Mouse (Mus musculus): ENCODE data around the gene Eml4.

The Eml4 gene

GRCm38 (mm10) chr17:83379791-83380190 lies 29.1 kb downstream of the Eml4 start:
- DNase-seq (ENCODE audit: low spot score): no peak

GRCm38 (mm10) chr17:83382752-83383151 lies 32.0 kb downstream of the Eml4 start:
- no peak for DNase-seq (ENCODE audit: low spot score)

- DNase-seq (ENCODE audit: low spot score): no peak
Observed at GRCm38 (mm10) chr17:83384981-83385380, 34.2 kb downstream of the Eml4 start.

DNA sequence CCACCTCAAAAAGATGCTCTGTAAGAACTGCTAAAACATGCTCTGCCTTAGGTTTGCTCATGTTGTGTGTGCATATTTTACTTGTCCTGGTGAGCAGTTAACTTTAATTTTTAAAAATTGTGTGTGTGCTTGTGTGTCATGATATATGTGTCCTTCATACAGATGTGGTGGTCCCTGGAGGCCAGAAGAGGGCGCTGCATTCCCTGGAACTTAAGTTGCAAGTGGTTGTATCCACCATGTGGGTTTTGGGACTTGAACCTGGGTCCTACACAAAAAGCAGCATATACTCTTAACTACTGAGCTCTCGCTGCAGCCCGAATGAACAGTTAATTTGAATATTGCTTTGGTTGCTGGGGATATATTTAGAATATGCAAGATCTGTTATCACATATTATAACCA lies 36.4 kb downstream of the Eml4 start:
- DNase-seq (ENCODE audit: low spot score): no peak

- DNase-seq (ENCODE audit: low spot score): no peak
Observed at GRCm38 (mm10) chr17:83394013-83394412, 43.3 kb downstream of the Eml4 start.

DNA sequence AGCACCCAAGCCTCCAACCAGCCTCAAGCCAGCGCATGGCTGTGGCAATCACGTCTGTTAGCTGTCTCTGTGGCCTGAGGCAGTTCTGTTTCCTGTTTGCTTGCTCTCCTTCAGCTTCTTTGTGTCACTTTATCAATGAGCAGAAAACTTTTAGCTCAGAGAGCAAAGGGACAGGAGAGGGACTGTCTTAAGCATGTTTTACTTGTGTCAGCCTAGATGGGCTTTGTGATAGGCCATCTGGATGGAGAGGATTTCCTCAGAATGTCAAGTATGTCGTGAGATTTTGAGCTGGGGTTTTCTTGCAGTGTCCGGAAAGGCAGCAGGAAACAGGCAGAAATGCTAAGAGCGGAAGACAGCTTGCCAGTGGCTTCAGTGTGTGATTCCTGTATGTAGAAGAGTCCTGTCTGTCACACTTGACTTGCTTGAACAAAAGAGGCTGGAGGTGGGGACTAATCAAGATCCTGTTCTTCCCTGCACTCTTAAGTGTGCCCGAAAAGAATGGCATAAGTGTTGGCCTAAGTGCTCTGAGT lies 46.9 kb downstream of the Eml4 start:
- peak; percentile 58 for DNase-seq (ENCODE audit: low spot score)

- no peak for DNase-seq (ENCODE audit: low spot score)
Observed at GRCm38 (mm10) chr17:83398756-83399155, 48.0 kb downstream of the Eml4 start.

GRCm38 (mm10) chr17:83430607-83431006 lies 79.9 kb downstream of the Eml4 start:
- no peak for DNase-seq (ENCODE audit: low spot score)

DNA sequence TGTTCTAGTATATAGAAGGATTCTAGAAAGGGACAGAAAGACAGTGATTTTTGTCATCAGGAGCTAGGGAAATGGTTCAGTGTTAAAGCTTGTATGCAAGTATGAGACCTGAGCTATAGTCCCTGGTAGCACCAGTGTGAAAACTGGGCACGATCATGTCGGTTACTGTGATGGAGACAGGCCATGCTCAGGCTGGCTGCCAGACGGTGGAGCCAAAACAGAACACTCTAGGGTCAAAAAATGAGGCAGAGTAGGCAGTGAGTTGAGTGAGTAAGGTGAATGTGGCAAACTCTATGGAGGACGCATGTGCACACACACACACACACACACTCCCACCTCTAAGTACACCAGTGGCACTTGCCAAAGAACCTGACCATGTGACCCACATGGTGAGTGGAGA lies 92.7 kb downstream of the Eml4 start:
- no peak for DNase-seq (ENCODE audit: low spot score)

DNA sequence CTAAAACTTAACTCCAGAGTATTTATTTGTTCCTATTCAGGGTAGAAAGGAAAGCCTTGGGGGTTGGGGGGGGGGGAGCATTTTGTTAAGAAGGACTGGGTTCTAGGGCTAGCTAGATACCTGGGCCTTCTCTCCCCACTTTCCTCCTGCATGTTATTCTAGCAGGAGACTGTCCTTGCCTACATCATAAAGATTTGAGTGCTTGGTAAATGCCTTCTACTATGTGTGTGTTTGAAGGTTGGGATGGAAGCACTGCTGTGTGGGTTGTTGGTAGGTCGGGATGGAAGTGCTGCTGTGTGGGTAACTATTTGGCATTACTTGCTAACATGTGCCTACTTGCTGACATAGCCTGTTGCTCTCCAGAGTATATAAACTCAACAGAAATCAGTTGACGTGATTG lies 98.9 kb downstream of the Eml4 start:
- no peak for DNase-seq (ENCODE audit: low spot score)

- DNase-seq (ENCODE audit: low spot score): no peak
Observed at GRCm38 (mm10) chr17:83451367-83451766, 100.6 kb downstream of the Eml4 start.

GRCm38 (mm10) chr17:83451796-83452195 lies 101.1 kb downstream of the Eml4 start:
- DNase-seq (ENCODE audit: low spot score): no peak

DNA sequence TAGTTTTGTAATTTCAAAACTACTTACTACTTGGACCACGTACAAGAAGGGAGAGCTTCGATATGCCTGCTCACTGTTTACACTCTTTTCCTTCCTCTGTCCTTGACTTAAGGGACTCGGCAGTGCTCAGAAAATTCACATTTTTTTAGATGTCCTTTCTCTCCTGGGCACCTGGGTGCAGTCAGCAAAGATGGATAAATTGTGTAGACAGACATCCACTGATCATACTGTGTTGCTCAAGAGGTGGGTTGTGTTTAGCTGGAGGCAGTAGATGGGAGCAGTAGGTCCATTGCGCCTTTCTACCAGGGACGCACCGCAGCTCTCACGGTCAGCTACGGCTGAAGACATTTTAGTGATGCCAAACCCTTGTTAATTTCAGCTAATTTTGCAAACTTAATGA lies 101.7 kb downstream of the Eml4 start:
- DNase-seq (ENCODE audit: low spot score): no peak

DNA sequence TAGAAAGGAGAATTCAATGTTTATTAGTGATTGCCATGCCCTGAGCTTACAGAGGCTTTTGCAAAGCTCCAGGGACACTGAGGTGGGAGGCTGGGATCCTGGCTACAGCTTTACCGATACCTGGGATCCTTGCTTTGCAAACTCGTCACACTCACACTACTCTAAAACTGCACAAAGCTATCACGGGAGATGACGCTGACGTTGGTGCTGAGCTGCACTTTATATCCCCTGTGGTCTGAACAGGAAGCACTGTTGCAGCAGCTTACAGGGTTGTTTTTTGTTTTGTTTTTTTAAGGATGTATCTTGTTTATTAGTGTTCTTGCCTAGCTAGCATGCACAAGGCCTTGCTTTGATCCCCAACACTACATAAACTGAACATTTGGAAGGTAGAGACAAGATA lies 102.9 kb downstream of the Eml4 start:
- no peak for DNase-seq (ENCODE audit: low spot score)

GRCm38 (mm10) chr17:83457271-83457670 lies 106.5 kb downstream of the Eml4 start:
- DNase-seq (ENCODE audit: low spot score): no peak

DNA sequence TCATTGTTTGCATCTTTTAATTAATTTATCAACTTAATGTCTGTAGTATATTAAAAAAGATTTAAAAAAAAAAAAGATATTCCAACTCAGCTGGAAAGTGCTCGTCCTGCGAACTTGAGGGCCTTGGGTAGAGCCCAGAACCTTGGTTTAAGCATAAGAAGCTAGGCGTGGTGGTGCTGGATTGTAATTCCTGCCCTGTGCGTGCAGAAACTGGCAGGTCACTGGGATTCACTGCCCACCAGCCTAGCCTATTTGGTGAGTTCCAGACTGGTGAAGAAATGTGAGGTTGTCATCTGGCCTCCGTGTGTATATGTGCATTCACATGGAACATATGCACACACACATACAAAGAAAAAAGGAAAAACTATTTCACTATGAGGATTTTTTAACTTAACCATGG lies 115.2 kb downstream of the Eml4 start:
- no peak for DNase-seq (ENCODE audit: low spot score)

- DNase-seq (ENCODE audit: low spot score): no peak
Observed at GRCm38 (mm10) chr17:83466697-83467251, 116.0 kb downstream of the Eml4 start.

DNA sequence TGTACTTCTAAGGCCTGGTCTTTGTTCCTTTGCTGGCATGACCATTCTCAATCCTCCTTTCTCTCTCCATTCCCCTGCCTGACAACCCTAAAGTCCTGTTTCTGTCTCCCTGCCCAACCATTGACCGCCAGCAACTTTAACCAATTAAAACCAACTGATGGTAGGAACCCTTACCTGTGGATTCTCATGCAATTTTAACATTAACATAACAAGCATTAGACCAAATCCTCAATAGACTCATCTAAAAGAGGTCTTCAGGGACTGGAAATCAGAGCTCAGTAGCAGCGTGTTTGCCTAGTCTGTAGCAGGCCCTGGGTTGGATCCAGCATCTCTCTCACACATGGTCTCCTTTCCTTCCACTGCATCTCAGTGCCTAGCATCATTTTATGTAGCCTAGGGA lies 118.9 kb downstream of the Eml4 start:
- no peak for DNase-seq (ENCODE audit: low spot score)

DNA sequence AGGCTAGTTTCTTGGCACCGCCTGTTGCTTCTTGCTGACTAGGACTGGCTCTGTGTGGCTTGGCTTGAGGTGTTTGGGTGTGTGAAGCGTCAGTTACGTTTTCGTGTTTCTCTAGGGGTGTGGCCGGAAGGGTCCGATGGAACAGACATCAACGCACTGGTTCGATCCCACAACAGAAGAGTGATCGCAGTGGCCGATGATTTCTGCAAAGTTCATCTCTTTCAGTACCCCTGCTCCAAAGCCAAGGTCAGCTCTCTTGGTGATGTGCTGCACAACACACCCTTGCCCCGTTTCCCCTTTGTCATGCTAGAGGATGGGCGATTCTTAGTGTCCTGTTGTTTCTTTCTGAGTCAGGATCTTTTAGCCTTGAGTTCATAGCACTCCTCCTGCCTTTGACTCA lies 126.4 kb downstream of the Eml4 start:
- DNase-seq (ENCODE audit: low spot score): no peak

- DNase-seq (ENCODE audit: low spot score): no peak
Observed at GRCm38 (mm10) chr17:83481551-83481950, 130.8 kb downstream of the Eml4 start.

- no peak for DNase-seq (ENCODE audit: low spot score)
Observed at GRCm38 (mm10) chr17:83482817-83483536, 132.2 kb downstream of the Eml4 start.

GRCm38 (mm10) chr17:83483784-83484183 lies 133.1 kb downstream of the Eml4 start:
- DNase-seq (ENCODE audit: low spot score): no peak

GRCm38 (mm10) chr17:83487762-83488161 lies 137.0 kb downstream of the Eml4 start:
- DNase-seq (ENCODE audit: low spot score): no peak

GRCm38 (mm10) chr17:83498889-83499288 lies 148.2 kb downstream of the Eml4 start:
- DNase-seq (ENCODE audit: low spot score): no peak

Measured in embryo, embryonic 10 days (tissue).